Mouse (Mus musculus) limb, embryonic 12.5 days (tissue): ENCODE results near the gene Rps6ka5. TPM values are rescaled to one million over a fixed set of nuclear protein-coding genes. Genes with fewer than 3 reads are reported as not detected.

ENCODE experiments used
- ATAC-seq: fragments of 200-750 bp; cut with Nextera tagmentation; 2 replicates; pipeline ENCODE4 v1.8.0; 2017; ENCODE audit warnings: low read depth, moderate TSS enrichment; ENCODE audit not compliant: insufficient number of reproducible peaks, insufficient read depth, low FRiP score, low TSS enrichment
- H3K27ac ChIP-seq: fragments of 300-500 bp; sonication (generic); 2 replicates; pipeline ENCODE4 v1.5.1; 2016; ENCODE audit warnings: mild to moderate bottlenecking, moderate library complexity
- H3K27me3 ChIP-seq: fragments of 300-500 bp; sonication (generic); 2 replicates; pipeline ENCODE4 v1.6.1; 2016; ENCODE audit warnings: mild to moderate bottlenecking, moderate library complexity
- H3K36me3 ChIP-seq: fragments of 300-500 bp; sonication (generic); 2 replicates; pipeline ENCODE4 v1.6.1; 2016; ENCODE audit warnings: mild to moderate bottlenecking, moderate library complexity
- H3K4me1 ChIP-seq: fragments of 300-500 bp; sonication (generic); replicated peaks from 2 replicates; pipeline ENCODE4 v1.6.1; 2016
- H3K4me2 ChIP-seq: fragments of 300-500 bp; sonication (generic); 2 replicates; pipeline ENCODE4 v1.6.1; 2016; ENCODE audit warnings: mild to moderate bottlenecking, moderate library complexity
- H3K4me3 ChIP-seq: fragments of 300-500 bp; sonication (generic); replicated peaks from 2 replicates; pipeline ENCODE4 v1.5.1; 2016; ENCODE audit warnings: mild to moderate bottlenecking
- H3K9ac ChIP-seq: fragments of 300-500 bp; sonication (generic); replicated peaks from 2 replicates; pipeline ENCODE4 v1.6.1; 2016; ENCODE audit warnings: mild to moderate bottlenecking, moderate library complexity
- H3K9me3 ChIP-seq: fragments of 300-500 bp; sonication (generic); 2 replicates; pipeline ENCODE4 v1.6.1; 2016; ENCODE audit warnings: mild to moderate bottlenecking, moderate library complexity
- WGBS: fragments of 180-500 bp; shearing (Covaris S2); methylation state at CpG from one replicate; pipeline ENCODE4 v1.1.7; 2016; 5-methylcytosine and 5-hydroxymethylcytosine counted together
- polyA plus RNA-seq: library from polyadenylated mRNA; unstranded; fragments of >200 nt; fragmentation: Nextera tagmentation; extraction: Ambion mirVana; gene quantifications from 2 replicates; pipeline ENCODE4 v1.2.1, GENCODE M21; 2016

Gene Rps6ka5
- polyA plus RNA-seq, 1 experiment from 2014 or later = 6.6 TPM

DNA sequence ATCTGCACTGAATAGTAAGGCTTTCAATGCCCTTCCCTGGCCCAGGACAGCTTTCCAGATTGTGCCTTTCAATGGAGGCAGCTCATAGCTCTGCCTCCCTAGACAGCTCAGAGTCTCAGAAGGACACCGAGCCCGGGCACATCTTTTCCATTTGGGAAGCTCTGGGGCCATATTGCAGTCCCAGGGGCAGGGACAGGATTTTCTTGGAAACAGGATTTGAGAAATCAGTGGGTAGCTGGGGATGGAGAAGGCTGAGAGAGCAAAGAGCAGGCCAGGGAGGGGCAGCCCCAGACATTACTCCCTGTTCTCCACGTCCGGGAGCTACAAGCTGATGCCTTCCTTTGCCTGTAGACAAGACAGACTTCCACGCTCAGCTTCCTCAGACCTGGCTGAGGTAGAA, 197.1 kb downstream of the Rps6ka5 start:
- WGBS = 82% methylated on average over 5 of the region's 5 CpGs
- no peak for ATAC-seq
- Histone ChIP-seq H3K36me3 (no peaks in the 10 kb centered on the region), H3K27me3 (no peaks in the 10 kb centered on the region), H3K9ac (no peak overlapping the region), H3K4me3 (no peak overlapping the region), H3K9me3 (no peaks in the 10 kb centered on the region), H3K27ac (no peak overlapping the region), H3K4me1 (peaks cover 28% of the 10 kb centered on the region), H3K4me2 (no peak overlapping the region)

DNA sequence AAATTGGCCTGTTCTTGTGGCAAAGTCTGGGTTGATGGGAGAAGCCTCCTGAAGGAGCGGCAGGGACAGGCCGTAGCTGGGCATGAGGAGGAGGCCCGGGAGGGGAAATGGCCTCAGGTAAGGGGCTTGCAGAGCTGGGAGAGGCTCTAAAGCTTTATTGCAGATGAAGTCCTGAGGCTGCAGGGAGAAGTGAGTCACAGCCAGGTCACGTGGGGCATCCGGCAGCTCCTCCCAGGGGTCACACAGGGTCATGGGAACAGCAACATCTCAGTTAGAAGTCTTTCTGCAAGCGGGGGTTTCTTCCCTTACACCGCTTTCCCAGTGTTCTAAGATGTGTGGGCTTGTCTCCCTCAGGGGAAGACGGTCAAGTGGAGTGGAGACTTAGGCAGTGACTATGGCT, 197.6 kb downstream of the Rps6ka5 start:
- Histone ChIP-seq H3K9ac (no peak overlapping the region), H3K4me1 (peaks cover 24% of the 10 kb centered on the region), H3K4me2 (no peak overlapping the region), H3K27ac (no peak overlapping the region), H3K4me3 (no peak overlapping the region), H3K27me3 (no peaks in the 10 kb centered on the region), H3K36me3 (no peaks in the 10 kb centered on the region), H3K9me3 (no peaks in the 10 kb centered on the region)
- WGBS = 16% methylated on average over 8 of the region's 8 CpGs
- ATAC-seq = no peak

DNA sequence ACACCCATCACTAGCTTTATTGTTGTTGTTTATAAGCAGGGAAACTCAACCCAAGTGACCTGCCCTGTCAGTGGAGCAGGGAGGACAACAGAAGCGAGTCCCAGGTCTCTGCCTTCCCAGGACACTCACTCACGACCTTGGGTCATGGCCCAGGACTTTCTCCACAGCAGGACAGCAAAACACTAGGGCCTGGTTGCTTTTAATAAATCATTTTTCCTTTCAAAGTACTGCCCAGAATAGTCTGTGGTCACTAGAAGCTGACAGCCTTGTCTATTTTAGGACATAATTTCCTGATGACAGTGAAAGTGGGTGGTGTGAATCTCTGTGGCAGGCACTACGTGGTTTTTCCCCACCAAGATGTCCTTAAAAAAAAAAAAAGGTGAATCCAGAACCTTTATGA, 198.5 kb downstream of the Rps6ka5 start:
- H3K4me2 ChIP-seq = peak overlapping the region; percentile 38; the same call in 1 of the 2 replicates
- no peaks in the 10 kb centered on the region for H3K9me3 ChIP-seq
- H3K9ac ChIP-seq = no peak overlapping the region
- H3K4me3 ChIP-seq = no peak overlapping the region
- WGBS = 62% methylated on average over 3 of the region's 3 CpGs
- H3K27ac ChIP-seq = no peak overlapping the region
- no peak for ATAC-seq
- no peaks in the 10 kb centered on the region for H3K36me3 ChIP-seq
- H3K4me1 ChIP-seq = peaks cover 24% of the 10 kb centered on the region
- H3K27me3 ChIP-seq = no peaks in the 10 kb centered on the region

DNA sequence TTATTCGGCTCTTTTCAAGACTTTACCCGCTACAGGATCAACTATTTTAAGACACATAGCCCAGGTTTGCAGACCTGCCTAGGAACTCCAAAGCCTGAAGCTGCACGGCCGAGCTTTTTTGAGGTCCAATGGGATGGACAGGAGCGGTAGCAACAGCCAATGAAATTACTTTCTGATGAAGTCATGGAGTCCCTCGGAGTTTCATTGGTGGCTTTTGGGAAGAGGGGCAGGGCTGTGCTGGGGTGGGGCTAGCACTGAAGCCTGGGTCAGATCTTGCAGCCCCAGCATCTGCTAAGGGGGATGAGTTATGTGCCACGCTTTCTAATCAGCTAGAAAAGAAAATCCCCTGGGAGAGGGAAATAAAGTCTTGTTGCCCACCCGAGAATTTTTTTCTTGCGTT, 199.0 kb downstream of the Rps6ka5 start:
- H3K9ac ChIP-seq = no peak overlapping the region
- H3K27me3 ChIP-seq = no peaks in the 10 kb centered on the region
- H3K4me2 ChIP-seq = peak overlapping the region; percentile 38
- H3K4me3 ChIP-seq = no peak overlapping the region
- H3K9me3 ChIP-seq = no peaks in the 10 kb centered on the region
- WGBS = 6% methylated on average over 9 of the region's 9 CpGs
- H3K27ac ChIP-seq = no peak overlapping the region
- H3K36me3 ChIP-seq = no peaks in the 10 kb centered on the region
- H3K4me1 ChIP-seq = peaks cover 24% of the 10 kb centered on the region
- peak; percentile 95 for ATAC-seq

DNA sequence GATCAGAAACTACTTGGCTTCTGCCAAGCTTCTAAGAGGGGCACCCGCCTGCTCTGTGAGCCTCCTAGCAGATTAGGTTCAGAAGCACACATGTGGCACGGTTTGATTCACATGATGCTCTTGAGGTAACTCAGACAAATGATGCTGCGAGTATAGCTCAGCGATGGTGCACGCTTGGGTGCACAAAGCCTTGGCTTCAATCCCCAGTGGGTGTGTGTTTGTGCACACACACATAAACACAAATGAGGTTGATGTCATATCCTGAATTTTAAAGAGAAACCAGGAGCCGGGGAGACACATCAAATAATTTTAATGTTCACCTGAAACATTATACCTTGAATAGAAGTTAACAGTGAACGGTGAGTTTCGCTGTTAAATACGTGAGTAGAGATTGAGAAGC, 199.5 kb downstream of the Rps6ka5 start:
- WGBS = 76% methylated on average over 9 of the region's 9 CpGs
- Histone ChIP-seq H3K4me2 (peak overlapping the region; percentile 38), H3K4me3 (no peak overlapping the region), H3K27me3 (no peaks in the 10 kb centered on the region), H3K9me3 (no peaks in the 10 kb centered on the region), H3K9ac (no peak overlapping the region), H3K27ac (no peak overlapping the region), H3K4me1 (peaks cover 24% of the 10 kb centered on the region), H3K36me3 (no peaks in the 10 kb centered on the region)
- no peak for ATAC-seq

DNA sequence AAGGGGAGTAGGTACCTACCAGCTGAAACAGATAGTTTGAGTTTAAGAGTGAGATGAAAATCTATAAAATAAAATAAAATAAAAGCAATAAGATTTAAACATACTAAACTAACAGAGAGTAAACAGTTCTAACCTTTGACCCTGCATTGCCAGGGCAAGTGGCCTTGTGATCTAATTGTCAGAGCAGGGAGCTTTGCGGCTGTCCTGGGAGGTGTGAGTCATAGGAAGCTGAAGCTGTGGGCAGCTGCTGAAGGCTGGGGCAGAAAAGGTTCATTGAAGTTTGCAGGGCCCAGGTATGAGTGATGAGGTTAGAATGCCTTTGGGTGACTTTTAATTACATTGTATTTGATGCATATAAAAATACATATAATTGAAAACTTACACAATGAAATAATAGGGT, 200.8 kb downstream of the Rps6ka5 start:
- no peak for ATAC-seq
- Histone ChIP-seq H3K36me3 (no peaks in the 10 kb centered on the region), H3K4me3 (no peak overlapping the region), H3K27me3 (no peaks in the 10 kb centered on the region), H3K4me2 (no peak overlapping the region), H3K27ac (no peak overlapping the region), H3K4me1 (peaks cover 24% of the 10 kb centered on the region), H3K9ac (no peak overlapping the region), H3K9me3 (no peaks in the 10 kb centered on the region)
- WGBS = 41% methylated on average over 1 of the region's 1 CpGs

DNA sequence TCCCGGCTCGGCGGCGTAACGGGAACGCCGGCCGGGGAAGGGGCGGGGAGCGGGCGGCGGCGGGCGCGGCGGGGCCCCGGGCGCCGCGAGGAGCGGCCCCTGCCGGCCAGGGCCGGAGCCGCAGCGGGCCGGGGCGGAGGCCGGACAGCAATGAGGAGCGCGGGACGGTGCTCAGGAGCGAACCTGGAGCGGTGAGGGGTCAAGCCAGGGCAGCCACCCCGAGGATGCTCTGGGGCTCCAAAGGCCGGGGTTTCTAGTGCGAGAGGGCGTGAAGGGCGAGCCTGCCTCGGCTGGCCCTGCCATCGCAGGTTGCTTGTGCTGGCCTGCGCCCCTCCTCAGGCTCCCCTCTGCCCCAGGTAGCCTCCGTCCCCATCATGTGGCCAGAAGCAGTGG, 206.0 kb downstream of the Rps6ka5 start, which contains the start of gene Ttc7b:
Gene Ttc7b, minus strand, starts transcription at position 33 of the 393 bp plus-strand sequence.
- no peaks in the 10 kb centered on the region for H3K27me3 ChIP-seq
- WGBS = 4% methylated on average over 31 of the region's 42 CpGs
- H3K4me3 ChIP-seq = peak within 1 kb of the TSS; percentile 82
- H3K27ac ChIP-seq = peak within 1 kb of the TSS; percentile 80
- peaks cover 20% of the 10 kb centered on the region for H3K4me1 ChIP-seq
- H3K36me3 ChIP-seq = peaks cover 14% of the 10 kb centered on the region; the same call in 1 of the 2 replicates
- peak within 1 kb of the TSS; percentile 82 for H3K4me2 ChIP-seq
- peak; percentile 60 for ATAC-seq
- H3K9me3 ChIP-seq = no peaks in the 10 kb centered on the region
- peak within 1 kb of the TSS; percentile 96 for H3K9ac ChIP-seq

DNA sequence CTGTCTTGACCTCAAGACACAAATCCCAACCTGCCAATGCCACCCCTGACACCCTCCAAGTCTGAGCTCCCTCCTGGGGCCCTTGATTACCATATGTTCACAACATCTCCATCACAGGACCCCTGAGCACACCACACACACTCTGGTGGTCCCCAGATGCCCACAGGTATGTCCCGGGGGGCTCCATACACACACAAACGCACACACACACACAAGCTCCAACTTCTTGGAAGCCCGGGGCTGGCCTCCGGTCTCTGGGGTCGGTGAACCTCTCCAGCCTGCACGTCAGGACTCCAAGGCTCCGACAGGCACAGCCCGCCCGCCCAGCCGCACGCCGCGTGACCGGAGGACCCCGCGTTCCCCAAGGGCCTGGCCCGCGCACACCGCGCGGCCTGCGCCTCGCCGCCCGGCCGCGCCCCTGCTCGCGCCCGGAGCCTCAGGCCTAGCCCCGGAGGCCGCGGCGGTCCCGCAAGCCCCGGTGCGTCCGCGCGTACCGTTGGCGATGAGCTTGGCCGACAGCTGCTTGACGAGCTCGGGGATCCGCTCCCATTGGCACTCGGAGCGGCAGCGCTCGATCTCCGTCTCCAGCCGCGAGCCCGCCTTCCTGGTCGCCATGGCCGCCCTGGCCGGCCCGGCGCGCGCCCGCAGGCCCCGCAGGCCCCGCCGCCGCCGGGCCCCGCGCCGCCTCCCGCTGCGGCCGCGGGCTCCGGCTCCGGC, 206.5 kb downstream of the Rps6ka5 start:
- Histone ChIP-seq H3K27ac (peak overlapping the region; percentile 80), H3K9me3 (no peaks in the 10 kb centered on the region), H3K4me2 (peak overlapping the region; percentile 82), H3K9ac (peak overlapping the region; percentile 96), H3K36me3 (peaks cover 14% of the 10 kb centered on the region; the same call in 1 of the 2 replicates), H3K4me3 (peak overlapping the region; percentile 82), H3K27me3 (no peaks in the 10 kb centered on the region), H3K4me1 (peaks cover 20% of the 10 kb centered on the region)
- ATAC-seq = peak; percentile 40
- under 1% methylated on average over 41 of the region's 76 CpGs for WGBS

DNA sequence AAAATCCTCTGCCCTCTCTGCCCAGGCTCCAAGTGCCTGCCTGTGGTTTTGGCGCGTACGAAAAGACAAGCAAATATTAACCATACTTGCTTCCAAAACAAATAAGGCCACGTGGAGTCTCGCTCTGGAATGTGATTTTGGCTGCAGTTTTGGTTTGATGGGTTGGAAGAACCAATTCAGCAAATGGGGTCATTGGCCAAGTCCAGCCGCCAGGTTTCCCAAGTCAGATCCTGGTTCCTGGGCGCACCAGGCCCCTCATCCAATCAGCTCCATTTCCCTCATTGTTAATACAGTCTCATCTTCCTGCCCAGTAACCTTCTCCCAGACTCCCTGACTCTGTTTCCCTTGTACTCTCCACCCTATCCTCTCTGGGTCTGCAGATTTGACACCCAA, 207.1 kb downstream of the Rps6ka5 start:
- peaks cover 14% of the 10 kb centered on the region; the same call in 1 of the 2 replicates for H3K36me3 ChIP-seq
- ATAC-seq = no peak
- H3K4me1 ChIP-seq = peaks cover 20% of the 10 kb centered on the region
- peak overlapping the region; percentile 82 for H3K4me3 ChIP-seq
- no peak overlapping the region; the same call in 1 of the 2 replicates for H3K27ac ChIP-seq
- WGBS = 63% methylated on average over 7 of the region's 7 CpGs
- no peaks in the 10 kb centered on the region for H3K9me3 ChIP-seq
- H3K4me2 ChIP-seq = peak overlapping the region; percentile 82
- H3K27me3 ChIP-seq = no peaks in the 10 kb centered on the region
- H3K9ac ChIP-seq = peak overlapping the region; percentile 96

DNA sequence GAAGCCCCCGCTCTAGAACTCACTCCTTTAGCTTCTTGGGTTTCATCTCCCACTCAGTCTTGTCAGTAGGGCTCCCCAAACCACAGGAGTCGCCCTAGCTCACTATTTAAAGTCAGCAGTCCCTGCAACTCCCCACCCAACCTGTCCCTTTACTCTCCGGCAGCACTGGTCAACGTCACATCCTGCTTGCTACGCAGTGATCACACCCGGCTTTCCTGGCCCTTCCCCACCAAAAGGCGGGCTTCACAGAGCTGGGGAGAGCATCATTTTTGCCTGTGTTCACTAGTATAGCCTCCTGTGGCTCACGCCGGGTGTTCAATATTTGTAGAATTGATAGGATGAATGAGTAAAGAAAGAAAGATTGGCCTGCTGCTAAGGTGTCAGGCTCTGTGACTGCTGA, 209.4 kb downstream of the Rps6ka5 start:
- WGBS = 85% methylated on average over 9 of the region's 9 CpGs

DNA sequence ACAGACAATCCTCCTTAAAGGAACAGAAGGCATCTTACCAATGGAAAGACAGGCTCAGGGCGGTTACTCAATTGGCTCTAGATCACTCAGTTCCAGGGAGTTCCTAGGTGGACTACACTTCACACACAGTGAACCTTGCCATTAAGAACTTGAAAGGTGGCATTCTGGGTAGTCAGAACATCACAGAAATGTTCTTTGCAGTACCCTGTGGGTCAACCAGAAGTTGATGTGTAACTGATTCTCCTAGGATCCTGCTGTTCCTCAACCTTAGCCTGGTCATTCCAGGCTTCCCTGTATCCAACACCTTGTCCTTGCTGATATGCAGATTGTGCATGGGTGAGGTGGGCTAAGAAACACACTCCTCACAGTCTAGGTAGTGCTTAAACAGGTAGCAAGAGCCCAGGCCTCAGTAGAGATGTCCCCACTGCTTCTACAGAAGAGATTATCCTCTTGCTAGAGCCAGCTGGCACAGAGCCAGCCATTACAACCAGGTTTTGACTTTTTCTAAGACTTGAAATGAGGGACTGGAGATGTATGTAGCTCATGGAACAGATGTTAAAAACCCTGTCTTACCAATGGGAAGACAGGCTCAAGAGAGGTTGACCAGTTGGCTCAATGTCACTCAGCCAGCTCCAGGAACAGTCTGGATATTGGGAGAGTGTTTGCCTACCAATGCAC, 210.5 kb downstream of the Rps6ka5 start:
- Histone ChIP-seq H3K27ac (no peak overlapping the region), H3K9me3 (peaks cover 2% of the 10 kb centered on the region; the same call in 1 of the 2 replicates), H3K4me2 (no peak overlapping the region), H3K4me1 (peaks cover 20% of the 10 kb centered on the region), H3K4me3 (no peak overlapping the region), H3K9ac (no peak overlapping the region), H3K27me3 (no peaks in the 10 kb centered on the region), H3K36me3 (peaks cover 37% of the 10 kb centered on the region)
- 92% methylated on average over 1 of the region's 1 CpGs for WGBS
- no peak for ATAC-seq

More for the DNA sequence above, 209.4 kb downstream of the Rps6ka5 start:
- no peaks in the 10 kb centered on the region for H3K27me3 ChIP-seq
- no peak overlapping the region for H3K27ac ChIP-seq
- peaks cover 28% of the 10 kb centered on the region; the same call in 1 of the 2 replicates for H3K36me3 ChIP-seq
- no peaks in the 10 kb centered on the region for H3K9me3 ChIP-seq
- no peak for ATAC-seq
- no peak overlapping the region for H3K9ac ChIP-seq
- H3K4me3 ChIP-seq = no peak overlapping the region
- no peak overlapping the region for H3K4me2 ChIP-seq
- peaks cover 20% of the 10 kb centered on the region for H3K4me1 ChIP-seq
